Mouse (Mus musculus) ovary, postnatal 10 days (tissue): ENCODE data around the gene Palb2.

Experiments
- DNase-seq: peaks from one replicate; pipeline ENCODE4 v3.0.0; 2022; ENCODE audit warnings: low spot score

Palb2 gene

DNA sequence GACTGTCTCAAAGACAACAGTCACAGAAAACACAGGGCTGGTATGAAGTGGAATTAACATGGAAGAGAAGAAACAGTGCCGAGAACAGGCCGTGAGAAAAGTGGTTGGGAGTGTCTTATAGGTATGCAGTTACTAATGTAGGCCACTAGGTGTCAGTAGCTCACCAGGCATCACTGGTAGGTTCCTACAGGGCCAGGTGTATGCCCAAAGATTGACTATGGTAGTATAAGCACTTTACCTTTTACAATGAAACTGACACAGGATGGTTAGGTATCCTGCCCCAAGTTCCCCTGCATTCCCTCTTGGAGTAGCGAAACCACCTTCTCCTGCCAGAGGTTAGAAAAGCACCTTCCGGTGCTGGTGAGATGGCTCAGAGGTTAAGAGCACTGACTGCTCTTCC lies 33.6 kb downstream of the Palb2 start:
- no peak for DNase-seq

DNA sequence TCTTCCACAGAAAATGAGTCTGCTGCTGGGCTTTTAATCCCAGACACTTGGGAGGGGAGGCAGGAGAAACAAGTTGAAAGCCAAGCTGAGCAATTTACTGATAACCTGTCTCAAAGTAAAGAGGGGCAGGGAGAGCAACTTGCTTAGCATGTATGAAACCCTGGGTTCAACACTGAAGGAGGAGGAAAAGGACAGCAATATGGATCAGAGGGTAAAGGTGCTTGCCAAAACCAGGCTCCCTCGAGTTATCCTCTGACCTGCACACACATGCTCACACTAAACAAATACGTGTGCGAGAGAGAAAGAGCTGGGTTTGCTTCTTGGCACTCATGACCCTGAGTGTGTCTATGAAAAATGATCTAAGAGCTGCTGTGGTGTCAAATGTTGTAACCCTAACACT lies 34.8 kb downstream of the Palb2 start:
- DNase-seq: no peak

DNA sequence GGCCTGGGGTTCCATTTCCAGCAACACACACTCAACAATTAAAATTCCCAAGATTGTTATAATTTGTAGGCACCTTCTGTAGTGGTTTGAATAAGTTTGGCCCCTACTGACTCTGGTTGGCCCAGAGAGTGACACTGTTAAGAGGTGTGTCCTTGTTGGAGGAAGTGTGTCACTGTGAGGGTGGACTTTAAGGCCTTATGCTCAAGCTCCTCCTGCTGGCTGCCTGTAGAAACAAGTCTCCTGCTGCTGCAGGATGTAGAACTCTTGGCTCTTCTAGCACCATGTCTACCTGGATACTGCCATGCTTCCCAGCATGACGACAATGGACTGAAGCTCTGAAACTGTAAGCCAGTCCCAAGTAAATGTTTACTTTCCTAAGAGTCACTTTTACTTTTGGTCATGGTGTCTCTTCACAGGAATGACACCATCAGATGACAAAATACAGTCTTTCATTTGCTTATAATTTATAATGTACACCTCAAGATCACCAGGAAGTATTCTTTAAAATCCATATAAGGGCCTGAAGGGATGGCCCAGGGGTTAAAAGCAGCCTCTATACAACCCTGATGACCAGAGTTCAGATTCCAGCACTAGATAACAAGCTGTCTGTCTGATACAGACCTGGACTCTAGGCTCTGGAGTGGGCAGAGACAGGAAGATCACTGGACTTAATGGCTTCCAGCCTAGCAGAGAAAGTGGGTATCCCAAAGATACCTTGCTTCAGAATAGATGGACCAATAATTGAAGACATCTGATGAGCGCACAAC lies 38.0 kb downstream of the Palb2 start:
- DNase-seq: no peak

DNA sequence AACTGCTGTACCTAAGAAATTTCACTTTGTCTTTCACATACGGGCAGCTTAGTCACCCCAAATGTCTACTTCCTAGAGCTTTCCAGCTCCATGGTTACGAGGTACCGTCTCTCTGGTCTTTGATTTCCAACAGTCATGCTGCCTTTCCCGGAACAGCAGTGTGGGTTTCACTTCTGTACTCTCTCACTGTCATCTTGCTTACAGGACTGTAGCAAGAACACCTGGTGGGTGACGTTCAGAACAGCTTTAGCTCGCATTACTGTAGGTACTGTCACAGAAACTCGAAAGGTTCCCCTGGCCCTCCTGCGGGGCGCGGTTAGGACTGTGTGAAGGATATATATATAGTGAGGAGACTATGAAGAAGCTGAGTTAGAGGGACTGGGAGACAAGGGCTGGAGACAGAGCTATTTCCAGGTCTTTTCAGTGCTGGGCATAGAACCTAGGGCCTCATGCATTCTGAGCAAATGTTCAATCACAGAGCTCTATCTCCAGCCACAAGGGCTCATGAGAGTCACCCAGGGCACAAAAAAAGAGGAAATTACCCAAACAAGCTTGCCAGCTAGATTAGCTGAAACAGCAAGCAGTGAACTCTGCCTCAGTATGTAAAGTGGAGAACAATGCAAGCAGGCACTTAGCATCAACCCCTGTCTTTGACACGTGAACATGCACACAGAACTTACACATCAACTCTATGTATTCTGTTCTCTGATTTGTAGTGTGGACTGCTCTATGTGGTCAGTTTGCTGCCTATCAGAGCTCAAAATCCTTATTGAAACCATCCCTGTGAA lies 45.4 kb downstream of the Palb2 start:
- DNase-seq: no peak

DNA sequence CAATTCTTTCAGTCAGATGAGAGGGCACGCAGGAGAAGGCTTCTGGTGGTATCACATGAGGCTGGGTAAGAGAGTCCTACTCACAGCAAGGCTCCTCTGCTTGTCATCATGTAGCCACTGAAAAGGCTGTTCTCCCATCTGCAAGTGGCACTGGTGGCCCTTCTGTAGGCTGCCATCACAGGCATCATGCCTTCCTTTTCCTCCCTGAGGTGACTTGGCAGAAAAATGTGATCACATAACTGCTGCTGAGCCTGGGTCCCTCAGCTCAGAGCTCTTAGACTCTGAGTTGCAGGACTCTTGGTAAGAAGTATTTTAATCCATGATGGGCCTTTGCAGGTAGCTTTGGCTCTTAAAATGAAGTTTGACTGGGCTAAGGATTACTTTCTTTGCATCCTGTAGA lies 51.7 kb downstream of the Palb2 start:
- DNase-seq: no peak

DNA sequence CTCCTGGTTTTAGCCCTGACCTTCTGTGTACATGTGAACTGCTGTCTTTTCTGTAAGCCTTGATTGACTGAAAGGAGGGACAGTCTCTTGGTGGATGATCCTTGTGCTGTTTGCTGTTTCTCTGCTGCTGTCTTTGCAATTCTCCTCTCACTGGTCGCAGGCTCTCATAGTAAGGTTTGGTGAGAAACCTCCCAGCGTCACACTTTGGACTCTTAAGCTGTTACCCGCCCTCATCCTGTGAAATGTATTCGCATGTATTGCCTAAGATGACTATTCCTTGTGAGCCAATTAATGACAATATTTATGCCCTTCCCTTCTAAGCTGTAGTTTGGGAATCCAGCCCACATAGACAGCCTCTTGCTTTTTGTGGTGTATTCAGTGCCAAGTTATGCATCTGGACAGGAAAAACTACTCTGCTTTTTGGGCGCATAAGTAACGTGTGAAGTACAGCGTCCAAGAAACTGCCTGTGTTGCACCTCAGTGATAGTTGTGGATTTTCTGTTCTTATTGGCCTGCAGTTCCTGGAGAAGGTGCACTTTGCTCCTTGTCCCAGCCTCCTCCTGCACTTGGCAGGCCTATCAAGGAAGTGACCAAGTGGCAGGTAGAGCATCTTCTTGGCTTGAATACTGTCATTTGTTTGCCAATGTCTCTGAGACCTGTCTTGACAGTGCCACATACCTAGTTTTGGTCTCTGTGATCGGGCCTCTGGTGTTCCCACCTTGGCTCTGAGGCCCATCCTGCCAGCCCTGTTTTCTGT lies 52.8 kb downstream of the Palb2 start:
- DNase-seq: no peak

DNA sequence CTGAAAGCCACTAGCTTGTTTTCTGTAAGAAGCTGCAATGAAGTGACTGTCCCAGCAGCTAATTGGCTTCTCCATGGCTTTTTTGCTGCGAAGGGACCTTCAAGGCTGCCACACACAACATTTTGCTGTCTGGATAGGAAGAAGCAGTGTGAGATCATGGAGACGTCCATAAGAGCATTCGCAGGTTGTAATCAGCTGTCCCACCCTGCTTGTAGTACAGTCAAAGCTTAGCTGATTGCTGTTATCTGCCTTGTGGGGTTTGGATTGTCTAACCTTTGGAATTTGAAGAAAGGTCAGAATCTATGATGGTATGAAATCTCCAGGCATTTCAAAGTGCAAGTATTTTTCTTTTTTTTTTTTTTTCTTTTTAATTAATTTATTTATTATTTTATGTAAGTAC lies 58.4 kb downstream of the Palb2 start:
- no peak for DNase-seq

DNA sequence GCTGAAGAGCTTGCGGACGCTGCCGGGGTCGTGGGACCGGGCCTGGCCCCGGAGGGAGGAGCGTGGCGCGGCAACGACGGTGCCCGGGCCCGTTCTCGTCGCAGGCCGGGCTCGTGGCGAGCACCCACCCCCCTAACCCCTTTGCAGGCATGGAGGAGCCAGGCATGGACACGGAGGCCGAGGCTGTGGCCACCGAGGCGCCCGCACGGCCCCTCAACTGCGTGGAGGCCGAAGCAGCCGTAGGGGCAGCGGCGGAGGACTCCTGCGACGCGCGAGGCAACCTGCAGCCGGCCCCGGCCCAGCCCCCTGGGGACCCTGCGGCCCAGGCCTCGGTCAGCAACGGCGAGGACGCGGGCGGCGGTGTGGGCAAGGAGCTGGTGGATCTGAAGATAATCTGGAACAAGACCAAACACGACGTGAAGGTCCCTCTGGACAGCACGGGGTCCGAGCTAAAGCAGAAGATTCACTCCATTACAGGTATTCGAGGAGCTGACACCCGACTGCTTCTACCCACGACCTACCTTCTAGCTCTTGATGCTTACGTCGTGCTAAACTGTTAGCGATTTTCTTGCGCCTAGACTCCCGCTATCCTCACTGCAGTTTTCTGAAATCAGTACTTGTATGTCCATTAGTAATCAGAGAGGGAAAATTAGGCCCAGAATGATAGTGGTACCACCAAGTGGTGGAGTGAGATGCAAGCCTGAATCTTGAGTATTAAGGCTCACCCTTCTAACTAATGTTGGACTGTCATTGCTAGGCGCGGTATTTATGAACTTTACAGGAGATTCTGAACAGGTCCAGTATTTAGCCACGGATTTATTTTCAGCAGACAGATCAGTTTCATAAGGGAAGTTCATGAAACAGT lies 65.0 kb downstream of the Palb2 start:
- no peak for DNase-seq

DNA sequence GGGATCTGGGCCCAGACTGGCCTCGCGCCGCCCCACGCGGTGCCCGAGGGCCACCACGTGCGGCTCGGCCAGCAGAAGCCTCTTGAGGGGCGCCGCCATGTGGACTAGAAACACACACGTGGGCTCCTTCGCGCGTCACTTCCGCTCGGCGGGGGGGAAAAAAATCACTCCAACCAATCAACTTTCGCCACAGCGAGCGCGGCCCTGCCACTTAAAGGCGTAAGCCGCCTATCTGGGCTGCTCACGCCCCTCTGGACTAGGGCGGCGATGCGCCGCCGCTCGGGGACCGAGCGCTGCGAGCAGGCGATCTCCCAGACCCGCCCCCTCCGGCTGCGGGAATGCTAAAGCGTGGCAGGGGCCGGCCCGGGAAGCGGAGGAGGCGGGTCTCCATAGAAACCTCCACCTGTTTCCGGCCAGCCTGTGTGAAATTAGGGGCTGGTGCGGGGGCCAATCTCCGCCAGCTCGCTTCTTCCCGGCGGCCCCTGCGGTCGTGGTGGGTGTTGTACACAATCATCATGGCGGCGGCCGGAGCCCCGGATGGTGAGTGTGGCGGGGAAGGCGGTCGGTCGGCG lies 65.8 kb downstream of the Palb2 start, which contains the start of the genes Ubfd1 and Ears2:
TSS of gene Ubfd1 (plus strand) at position 231 of the 572 bp plus-strand sequence.
TSS of gene Ears2 (minus strand) at position 319 of the 572 bp plus-strand sequence.
- DNase-seq: peak; percentile 90

DNA sequence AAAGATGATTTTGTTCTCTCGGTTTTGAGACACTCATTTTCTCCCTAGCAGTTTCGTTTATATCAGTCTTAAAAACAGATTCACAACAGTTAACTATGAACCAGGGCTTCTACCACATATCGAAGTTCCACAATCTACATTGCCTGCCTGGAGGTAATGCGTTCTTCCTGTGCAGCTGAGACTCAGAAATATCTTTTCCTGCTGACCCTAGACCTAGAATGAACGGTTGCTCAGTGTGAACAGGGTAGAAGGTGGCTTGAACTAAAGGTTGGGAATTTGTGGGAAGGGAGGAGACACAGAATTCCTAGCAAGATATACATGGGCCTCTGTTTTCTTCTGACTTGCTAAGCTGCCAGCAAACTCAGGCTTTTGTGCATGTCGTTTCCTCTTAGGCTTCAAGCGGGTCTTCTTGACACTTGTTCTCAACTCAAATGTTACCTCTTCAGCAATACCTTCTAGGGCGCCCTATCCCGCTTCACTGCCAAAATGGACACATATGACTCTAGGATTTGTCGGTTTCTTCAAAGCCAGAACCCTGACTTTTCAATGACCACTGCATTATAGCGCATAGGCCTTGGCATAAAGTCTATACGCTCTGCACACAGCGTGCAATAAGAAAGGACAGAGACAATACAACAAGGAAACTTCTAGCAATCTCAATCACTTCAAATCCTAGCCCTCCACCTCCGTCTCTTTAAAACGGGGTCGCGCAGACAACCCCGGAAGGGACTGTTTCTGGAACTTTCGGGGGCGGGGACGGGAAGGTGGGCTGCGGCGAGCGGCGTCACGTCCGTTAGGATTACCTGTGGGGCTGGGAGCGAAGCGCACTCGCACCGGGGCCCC lies 66.5 kb downstream of the Palb2 start:
- DNase-seq: no peak

DNA sequence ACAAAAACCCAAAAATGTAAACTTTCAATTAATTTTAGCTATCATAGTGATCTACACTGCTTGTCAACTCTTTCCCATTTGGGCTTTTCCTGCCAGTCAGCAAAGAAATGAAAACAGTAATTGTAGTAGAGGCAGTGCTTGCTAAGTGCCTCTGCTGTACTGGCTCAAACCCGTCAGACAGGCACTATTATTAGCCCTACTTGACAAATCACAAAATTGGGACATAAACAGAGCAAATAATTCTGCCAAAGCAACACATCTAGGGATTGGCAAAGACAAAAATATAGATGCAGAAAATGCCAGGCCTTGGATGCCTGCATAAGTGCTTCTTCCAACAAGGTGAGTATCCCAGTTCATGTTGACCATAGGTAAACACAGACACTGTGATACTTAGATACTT lies 67.1 kb downstream of the Palb2 start:
- DNase-seq: no peak
